In the genomic region with DNA sequence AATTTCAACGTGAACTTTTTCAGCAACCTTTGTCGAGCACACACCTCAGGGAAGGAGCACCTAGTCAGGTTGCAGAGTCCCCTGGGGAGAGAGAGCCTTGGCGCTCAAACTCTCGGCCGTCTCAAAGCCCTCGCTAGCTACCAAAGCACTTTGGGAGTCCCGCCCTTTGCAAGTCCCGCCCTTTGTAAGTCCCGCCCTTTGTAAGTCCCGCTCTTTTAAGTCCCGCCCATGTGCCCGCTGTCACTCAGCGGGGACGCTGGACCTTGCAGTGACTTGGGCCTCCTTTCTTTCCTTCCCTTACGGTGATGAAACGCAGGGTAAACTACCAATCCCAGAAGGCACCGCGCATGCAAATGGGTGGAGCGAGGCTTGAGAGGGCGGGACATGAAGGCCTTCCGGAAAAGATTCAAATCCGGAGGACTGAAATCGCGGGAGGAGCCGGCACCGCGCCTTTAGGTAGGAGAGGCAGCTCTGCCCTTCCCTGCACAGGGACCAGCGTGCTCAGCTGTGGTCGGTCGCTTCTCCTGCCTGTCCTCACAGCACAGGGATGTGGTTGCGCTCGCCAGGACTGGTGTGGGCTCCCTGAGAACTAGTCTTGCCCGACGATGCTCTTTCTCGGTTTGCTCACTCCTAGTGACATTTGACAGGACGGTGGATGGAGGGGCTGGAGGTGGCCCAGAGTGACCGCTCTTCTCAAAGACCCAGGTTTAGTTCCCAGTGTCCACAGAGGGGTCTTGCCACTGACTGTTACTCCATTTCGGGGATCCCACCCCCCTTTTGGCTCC, we compare ENCODE assay signal across 8 mouse cellular contexts. TPM values are rescaled to one million over a fixed set of nuclear protein-coding genes. Genes with fewer than 3 reads are reported as not detected.
DNase-seq lines count a peak whose midpoint lies in the region; ATAC-seq and TF ChIP-seq lines count a peak whose summit lies in the region.

A gene (plus strand): TSS at position 400 of the 785 bp plus-strand sequence.

- ATAC-seq in kidney, embryonic 14.5 days (ENCODE audit: low FRiP score, low TSS enrichment): peak; percentile 100
- peak; percentile 99 for ATAC-seq in limb, embryonic 15.5 days (ENCODE audit: insufficient number of reproducible peaks, low FRiP score, low TSS enrichment, low read depth)

- no peak for TF ChIP-seq POLR2A in bone marrow macrophage, adult 2 months (IDR thresholded peaks at IDR 0.05; ENCODE audit: borderline replicate concordance, low read depth, low read length)
- peak; percentile 86 for TF ChIP-seq POLR2A in embryonic fibroblast, embryonic 13.5 days (IDR thresholded peaks at IDR 0.05; ENCODE audit: low read depth, low read length)

- H3K4me1 ChIP-seq in bone marrow macrophage, adult 2 months (ENCODE audit: control insufficient read depth, insufficient read depth, low read length): peaks cover 22% of the 10 kb centered on the region
- H3K4me1 ChIP-seq in embryonic fibroblast, embryonic 13.5 days (ENCODE audit: control insufficient read depth, insufficient read depth, low read length): no peaks in the 10 kb centered on the region; the same call in 1 of the 2 replicates
- peaks cover 6% of the 10 kb centered on the region for H3K4me1 ChIP-seq in kidney, embryonic 14.5 days (ENCODE audit: control insufficient read depth, insufficient read depth, low read length)
- peaks cover 8% of the 10 kb centered on the region for H3K4me1 ChIP-seq in limb, embryonic 15.5 days

- H3K4me3 ChIP-seq in bone marrow macrophage, adult 2 months (ENCODE audit: insufficient read depth, low read length): peak within 1 kb of the TSS; percentile 83
- peak within 1 kb of the TSS; percentile 89 for H3K4me3 ChIP-seq in embryonic fibroblast, embryonic 13.5 days (ENCODE audit: insufficient read depth, low read length)
- H3K4me3 ChIP-seq in kidney, embryonic 14.5 days (ENCODE audit: low read length): peak within 1 kb of the TSS; percentile 74
- peak within 1 kb of the TSS; percentile 72 for H3K4me3 ChIP-seq in limb, embryonic 15.5 days

- no peaks in the 10 kb centered on the region for H3K27me3 ChIP-seq in kidney, embryonic 14.5 days (ENCODE audit: control insufficient read depth, insufficient read depth, low read length)
- no peaks in the 10 kb centered on the region for H3K27me3 ChIP-seq in limb, embryonic 15.5 days

- TF ChIP-seq CTCF in bone marrow macrophage, adult 2 months (IDR thresholded peaks at IDR 0.05; ENCODE audit: low read depth, low read length): no peak
- TF ChIP-seq CTCF in embryonic fibroblast, embryonic 13.5 days (IDR thresholded peaks at IDR 0.05; ENCODE audit: borderline replicate concordance, insufficient read depth, low read length): no peak

- peak within 1 kb of the TSS; percentile 81 for H3K4me2 ChIP-seq in kidney, embryonic 14.5 days (replicated peaks; ENCODE audit: low read depth, low read length)
- peak within 1 kb of the TSS; percentile 87 for H3K4me2 ChIP-seq in limb, embryonic 15.5 days

- WGBS in kidney, embryonic 14.5 days: under 1% methylated on average over 38 of the region's 38 CpGs
- under 1% methylated on average over 38 of the region's 38 CpGs for WGBS in limb, embryonic 15.5 days

- H3K36me3 ChIP-seq in kidney, embryonic 14.5 days (ENCODE audit: control insufficient read depth, insufficient read depth, low read length): no peaks in the 10 kb centered on the region
- H3K36me3 ChIP-seq in limb, embryonic 15.5 days: no peaks in the 10 kb centered on the region

- H3K9me3 ChIP-seq in kidney, embryonic 14.5 days (ENCODE audit: control insufficient read depth, low read length): no peaks in the 10 kb centered on the region
- H3K9me3 ChIP-seq in limb, embryonic 15.5 days: no peaks in the 10 kb centered on the region

- H3K27ac ChIP-seq in bone marrow macrophage, adult 2 months (ENCODE audit: insufficient read depth, low read depth, low read length): peak within 1 kb of the TSS; percentile 82
- no peak within 1 kb of the TSS for H3K27ac ChIP-seq in embryonic fibroblast, embryonic 13.5 days (ENCODE audit: insufficient read depth, low read length)
- peak within 1 kb of the TSS; percentile 51 for H3K27ac ChIP-seq in kidney, embryonic 14.5 days (ENCODE audit: low read depth, low read length)
- H3K27ac ChIP-seq in limb, embryonic 15.5 days: peak within 1 kb of the TSS; percentile 61

- peak within 1 kb of the TSS; percentile 77 for H3K9ac ChIP-seq in kidney, embryonic 14.5 days (ENCODE audit: low read depth, low read length)
- peak within 1 kb of the TSS; percentile 61 for H3K9ac ChIP-seq in limb, embryonic 15.5 days

- DNase-seq in A20 (ENCODE audit: low read depth, low spot score): peak; percentile 99
- DNase-seq in heart, adult 9 months (ENCODE audit: low spot score in 2 of 2): peak; percentile 95 to 97
- peak; percentile 93 to 94 for DNase-seq in monocyte, adult 2 months (ENCODE audit: low read depth in 1 of 2, low spot score in 2 of 2)
- DNase-seq in spleen, postnatal 36 days (ENCODE audit: low spot score in 2 of 2): peak; percentile 96 to 99

RNA-seq across cellular contexts. Expression of the gene that starts here (rescaled TPM):
- polyA plus RNA-seq in bone marrow macrophage, adult 2 months (2012; ENCODE audit: insufficient read depth, insufficient read length, missing spikeins): 3.3 and 4.0 TPM in 2 replicates
- 3.4 and 5.4 TPM in 2 replicates for polyA plus RNA-seq in embryonic fibroblast, embryonic 13.5 days (2011; ENCODE audit: insufficient read length, low read depth, missing spikeins)
- 1.7 and 2.3 TPM in 2 replicates for polyA plus RNA-seq in kidney, embryonic 14.5 days (2014; fragmentation: Nextera tagmentation; extraction: Ambion mirVana)
- 1.3 and 1.4 TPM in 2 replicates for polyA plus RNA-seq in limb, embryonic 15.5 days (2015; fragmentation: Nextera tagmentation; extraction: Ambion mirVana)
